Mouse (Mus musculus) limb, embryonic 12.5 days (tissue): ENCODE data around the gene Tfpt. TPM values are rescaled to one million over a fixed set of nuclear protein-coding genes. Genes with fewer than 3 reads are reported as not detected.
A peak's percentile ranks its signal among the peaks of the same experiment; 100 is the strongest.

ENCODE experiments used
- ATAC-seq: fragments of 200-750 bp; cut with Nextera tagmentation; 2 replicates; pipeline ENCODE4 v1.8.0; 2017; ENCODE audit warnings: low read depth, moderate TSS enrichment; ENCODE audit not compliant: insufficient number of reproducible peaks, insufficient read depth, low FRiP score, low TSS enrichment
- H3K27ac ChIP-seq: fragments of 300-500 bp; sonication (generic); 2 replicates; pipeline ENCODE4 v1.5.1; 2016; ENCODE audit warnings: mild to moderate bottlenecking, moderate library complexity
- H3K27me3 ChIP-seq: fragments of 300-500 bp; sonication (generic); 2 replicates; pipeline ENCODE4 v1.6.1; 2016; ENCODE audit warnings: mild to moderate bottlenecking, moderate library complexity
- H3K36me3 ChIP-seq: fragments of 300-500 bp; sonication (generic); 2 replicates; pipeline ENCODE4 v1.6.1; 2016; ENCODE audit warnings: mild to moderate bottlenecking, moderate library complexity
- H3K4me1 ChIP-seq: fragments of 300-500 bp; sonication (generic); replicated peaks from 2 replicates; pipeline ENCODE4 v1.6.1; 2016
- H3K4me2 ChIP-seq: fragments of 300-500 bp; sonication (generic); 2 replicates; pipeline ENCODE4 v1.6.1; 2016; ENCODE audit warnings: mild to moderate bottlenecking, moderate library complexity
- H3K4me3 ChIP-seq: fragments of 300-500 bp; sonication (generic); replicated peaks from 2 replicates; pipeline ENCODE4 v1.5.1; 2016; ENCODE audit warnings: mild to moderate bottlenecking
- H3K9ac ChIP-seq: fragments of 300-500 bp; sonication (generic); replicated peaks from 2 replicates; pipeline ENCODE4 v1.6.1; 2016; ENCODE audit warnings: mild to moderate bottlenecking, moderate library complexity
- H3K9me3 ChIP-seq: fragments of 300-500 bp; sonication (generic); 2 replicates; pipeline ENCODE4 v1.6.1; 2016; ENCODE audit warnings: mild to moderate bottlenecking, moderate library complexity
- WGBS: fragments of 180-500 bp; shearing (Covaris S2); methylation state at CpG from one replicate; pipeline ENCODE4 v1.1.7; 2016; 5-methylcytosine and 5-hydroxymethylcytosine counted together
- polyA plus RNA-seq: library from polyadenylated mRNA; unstranded; fragments of >200 nt; fragmentation: Nextera tagmentation; extraction: Ambion mirVana; gene quantifications from 2 replicates; pipeline ENCODE4 v1.2.1, GENCODE M21; 2016

The Tfpt gene
- polyA plus RNA-seq, 1 experiment from 2014 or later = 36.5 TPM

DNA sequence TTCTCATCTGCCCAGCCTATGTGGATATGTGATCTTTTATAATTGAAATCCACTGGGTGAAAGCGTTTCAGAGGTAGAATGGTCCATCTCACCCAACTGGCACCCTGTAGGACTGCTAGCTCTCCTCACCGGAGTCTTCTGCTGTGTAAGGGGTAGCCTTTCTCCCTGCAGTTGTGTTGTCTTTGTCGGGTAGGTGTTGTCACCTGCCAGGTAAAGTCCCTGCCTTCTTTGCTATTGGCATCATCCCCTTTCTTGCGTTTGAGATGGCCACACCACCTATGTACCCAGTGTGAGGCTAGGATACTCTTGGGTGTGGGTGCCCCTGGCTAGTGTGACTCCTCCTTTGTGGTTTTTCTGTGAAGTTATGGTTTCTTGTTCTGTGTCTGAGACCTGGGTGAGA is 16.9 kb upstream of the Tfpt start:
- Histone ChIP-seq H3K27ac (no peak overlapping the region), H3K4me1 (peaks cover 30% of the 10 kb centered on the region), H3K4me3 (peak overlapping the region; percentile 98), H3K9me3 (no peaks in the 10 kb centered on the region), H3K9ac (peak overlapping the region; percentile 100), H3K27me3 (no peaks in the 10 kb centered on the region), H3K4me2 (peak overlapping the region; percentile 94), H3K36me3 (peaks cover 45% of the 10 kb centered on the region)
- 68% methylated on average over 4 of the region's 4 CpGs for WGBS
- ATAC-seq = no peak

DNA sequence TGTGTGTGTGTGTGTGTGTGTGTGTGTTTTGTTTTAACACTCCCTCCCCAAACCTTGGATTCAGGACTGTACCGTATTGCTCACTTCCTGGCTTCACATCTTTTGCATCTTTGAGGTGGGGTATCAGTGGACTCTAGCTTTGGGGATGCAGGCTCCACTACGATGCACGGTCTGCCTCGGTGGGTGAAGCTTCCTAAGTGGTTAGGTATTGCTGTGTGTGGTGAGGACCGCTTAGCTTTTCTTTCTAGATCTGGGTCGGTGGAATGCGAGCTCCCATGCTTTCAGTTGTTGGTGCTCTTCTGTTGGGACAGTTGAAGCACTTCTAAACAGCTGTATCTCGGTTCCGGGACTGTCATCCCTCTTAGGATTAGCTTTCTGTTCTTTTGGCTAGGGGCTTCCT is 16.5 kb upstream of the Tfpt start:
- peak overlapping the region; percentile 100 for H3K9ac ChIP-seq
- ATAC-seq = no peak
- H3K27me3 ChIP-seq = no peaks in the 10 kb centered on the region
- WGBS = 17% methylated on average over 9 of the region's 9 CpGs
- peak overlapping the region; percentile 98 for H3K4me3 ChIP-seq
- no peak overlapping the region for H3K27ac ChIP-seq
- H3K4me2 ChIP-seq = peak overlapping the region; percentile 94
- H3K9me3 ChIP-seq = no peaks in the 10 kb centered on the region
- H3K4me1 ChIP-seq = peaks cover 30% of the 10 kb centered on the region
- H3K36me3 ChIP-seq = peaks cover 45% of the 10 kb centered on the region

DNA sequence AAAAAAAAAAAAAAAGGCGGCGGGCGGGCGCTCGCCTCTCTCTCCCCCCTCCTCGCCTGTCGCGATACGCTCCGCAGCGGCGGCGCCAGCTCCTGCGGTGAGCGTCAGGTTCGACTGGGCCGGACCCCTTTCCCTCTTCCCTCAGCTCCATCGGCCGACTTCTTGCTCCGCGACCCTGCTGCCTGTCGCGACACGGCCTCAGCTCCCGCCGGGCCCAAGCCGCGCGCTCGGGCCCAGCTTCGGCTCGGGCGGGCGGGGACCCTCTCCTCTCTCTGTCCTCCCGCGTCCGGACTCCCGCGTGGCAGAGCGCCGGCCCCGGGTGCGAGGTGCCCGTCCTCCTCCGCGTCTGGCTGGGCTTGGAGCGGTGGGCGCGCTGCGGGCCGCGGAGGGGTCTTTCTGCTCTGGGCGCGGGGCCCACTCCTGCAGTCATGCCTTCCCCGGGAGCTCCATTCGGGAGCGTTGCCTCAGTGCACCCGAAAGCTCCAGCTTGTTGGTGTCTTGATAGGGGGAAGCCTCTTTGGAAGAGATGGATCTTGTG is 15.8 kb upstream of the Tfpt start:
- peaks cover 30% of the 10 kb centered on the region for H3K4me1 ChIP-seq
- peaks cover 45% of the 10 kb centered on the region for H3K36me3 ChIP-seq
- peak overlapping the region; percentile 100 for H3K9ac ChIP-seq
- H3K4me3 ChIP-seq = peak overlapping the region; percentile 98
- WGBS = under 1% methylated on average over 52 of the region's 58 CpGs
- no peaks in the 10 kb centered on the region for H3K27me3 ChIP-seq
- H3K27ac ChIP-seq = peak overlapping the region; percentile 96
- no peaks in the 10 kb centered on the region for H3K9me3 ChIP-seq
- peak overlapping the region; percentile 94 for H3K4me2 ChIP-seq
- ATAC-seq = no peak

DNA sequence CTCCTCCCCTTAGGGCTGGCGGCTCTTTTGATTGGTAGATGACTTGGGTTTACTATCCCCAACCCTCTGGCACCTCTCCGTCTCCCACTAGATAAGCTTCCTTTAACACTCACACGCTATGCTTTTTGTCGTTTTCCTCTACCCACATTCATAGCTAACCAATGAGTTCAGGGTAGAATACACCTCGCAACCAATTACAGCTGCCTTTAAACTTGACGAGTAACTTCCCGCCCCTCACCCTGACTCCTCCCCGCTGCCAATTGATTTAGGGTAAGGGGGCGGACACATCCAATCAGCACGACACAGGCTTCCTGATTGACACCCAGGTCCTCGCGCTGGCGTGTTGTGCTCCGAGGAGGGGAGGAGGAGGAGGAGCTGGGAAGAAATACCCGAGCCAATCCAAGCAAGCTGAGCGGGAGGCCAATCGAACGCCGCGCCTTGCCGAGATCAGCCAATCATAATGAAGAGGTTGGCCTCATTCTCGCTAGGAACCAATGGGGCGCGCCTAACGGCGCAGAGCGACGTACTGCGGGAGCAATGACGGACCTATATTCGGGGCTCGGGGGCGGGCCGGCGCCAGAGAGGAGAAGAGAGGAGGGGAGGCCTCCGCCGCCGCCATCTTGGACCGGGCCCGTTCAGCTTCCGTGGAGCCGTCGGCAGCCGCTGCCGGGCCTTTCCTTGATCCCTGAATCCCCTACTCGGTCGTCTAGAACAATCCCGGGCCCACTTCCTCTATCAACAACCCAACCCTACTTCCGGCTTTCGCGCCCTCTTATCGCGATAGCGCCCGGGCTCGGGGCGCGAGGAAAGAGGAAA is 15.2 kb upstream of the Tfpt start, which contains the start of gene Cnot3:
Cnot3 (plus strand) TSS at position 597 of the 816 bp plus-strand sequence.
- under 1% methylated on average over 56 of the region's 58 CpGs for WGBS
- H3K9ac ChIP-seq = peak within 1 kb of the TSS; percentile 100
- H3K36me3 ChIP-seq = peaks cover 45% of the 10 kb centered on the region
- H3K4me1 ChIP-seq = peaks cover 30% of the 10 kb centered on the region
- ATAC-seq = peak; percentile 99
- H3K9me3 ChIP-seq = no peaks in the 10 kb centered on the region
- H3K27me3 ChIP-seq = no peaks in the 10 kb centered on the region
- H3K4me2 ChIP-seq = peak within 1 kb of the TSS; percentile 94
- H3K4me3 ChIP-seq = peak within 1 kb of the TSS; percentile 98
- H3K27ac ChIP-seq = peak within 1 kb of the TSS; percentile 96

DNA sequence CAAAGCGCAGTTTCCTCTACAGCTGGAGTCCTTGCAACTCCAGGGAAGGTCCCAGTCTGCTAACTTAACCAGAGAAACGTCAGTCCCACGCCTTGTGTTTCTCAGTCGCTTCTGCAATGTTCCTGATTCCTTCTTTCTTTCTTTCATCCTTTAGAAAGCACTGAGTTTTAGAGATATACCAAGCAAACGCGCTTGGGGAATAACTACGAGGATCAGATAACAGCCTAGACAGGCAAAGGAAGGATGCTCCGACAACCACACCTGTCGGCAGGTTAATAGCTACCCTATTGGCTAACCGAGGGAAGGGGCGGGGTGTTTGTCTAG is 14.6 kb upstream of the Tfpt start:
- Histone ChIP-seq H3K9ac (no peak overlapping the region), H3K27ac (peak overlapping the region; percentile 20; the same call in 1 of the 2 replicates), H3K4me1 (peaks cover 30% of the 10 kb centered on the region), H3K4me2 (peak overlapping the region; percentile 64), H3K4me3 (peak overlapping the region; percentile 98), H3K9me3 (no peaks in the 10 kb centered on the region), H3K27me3 (no peaks in the 10 kb centered on the region), H3K36me3 (peaks cover 46% of the 10 kb centered on the region)
- WGBS = under 1% methylated on average over 11 of the region's 11 CpGs
- ATAC-seq = no peak

DNA sequence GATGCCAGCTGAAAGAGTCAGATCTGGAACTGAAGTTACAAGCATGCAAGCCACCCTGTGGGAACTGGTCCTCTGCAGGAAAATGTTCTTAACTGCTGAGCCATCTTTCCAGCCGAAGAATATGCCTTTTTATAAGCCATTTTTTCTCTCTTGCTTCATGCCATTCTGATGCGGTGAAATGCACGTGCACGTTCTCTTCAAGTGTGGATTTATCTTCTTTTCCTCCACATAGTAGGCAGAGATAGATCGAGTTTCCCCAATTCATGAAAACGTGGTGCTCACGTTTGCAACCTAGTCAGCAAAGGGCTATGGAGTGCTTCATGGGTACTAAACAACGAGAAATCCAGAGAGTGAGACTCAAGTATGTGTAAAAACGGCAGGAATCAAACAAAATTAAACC is 14.1 kb upstream of the Tfpt start:
- peak overlapping the region; percentile 64 for H3K4me2 ChIP-seq
- H3K27ac ChIP-seq = 0 out of 2 replicates have a peak overlapping the region, but pooled peaks have one; percentile 20
- peak overlapping the region; percentile 98 for H3K4me3 ChIP-seq
- no peak for ATAC-seq
- WGBS = 22% methylated on average over 9 of the region's 9 CpGs
- peaks cover 28% of the 10 kb centered on the region for H3K4me1 ChIP-seq
- peaks cover 51% of the 10 kb centered on the region for H3K36me3 ChIP-seq
- no peaks in the 10 kb centered on the region for H3K9me3 ChIP-seq
- no peaks in the 10 kb centered on the region for H3K27me3 ChIP-seq
- H3K9ac ChIP-seq = no peak overlapping the region

DNA sequence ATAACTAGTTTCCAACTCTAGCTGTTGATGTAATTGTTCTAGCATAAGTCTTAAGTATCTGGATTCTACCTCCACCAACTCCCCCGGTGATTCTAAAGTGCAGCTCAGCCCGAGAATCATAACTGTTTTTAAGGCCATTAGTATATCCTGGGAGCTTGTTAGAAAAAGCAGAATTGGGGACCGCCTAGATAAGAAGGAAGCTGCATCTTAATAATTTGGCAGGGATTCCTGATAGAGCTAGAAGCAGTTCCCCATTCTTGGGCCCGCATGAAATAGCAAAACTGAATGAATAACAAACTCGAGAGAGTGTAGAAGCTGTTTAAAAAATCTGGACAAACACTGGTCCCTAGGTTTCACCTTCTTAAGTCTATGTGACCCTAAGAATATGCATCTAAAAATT is 13.7 kb upstream of the Tfpt start:
- Histone ChIP-seq H3K36me3 (peaks cover 52% of the 10 kb centered on the region), H3K4me2 (0 out of 2 replicates have a peak overlapping the region, but pooled peaks have one; percentile 64), H3K9me3 (no peaks in the 10 kb centered on the region), H3K9ac (no peak overlapping the region), H3K4me3 (peak overlapping the region; percentile 98; the same call in 1 of the 2 replicates), H3K27ac (no peak overlapping the region), H3K27me3 (no peaks in the 10 kb centered on the region), H3K4me1 (peaks cover 24% of the 10 kb centered on the region)
- 70% methylated on average over 5 of the region's 5 CpGs for WGBS
- ATAC-seq = no peak

DNA sequence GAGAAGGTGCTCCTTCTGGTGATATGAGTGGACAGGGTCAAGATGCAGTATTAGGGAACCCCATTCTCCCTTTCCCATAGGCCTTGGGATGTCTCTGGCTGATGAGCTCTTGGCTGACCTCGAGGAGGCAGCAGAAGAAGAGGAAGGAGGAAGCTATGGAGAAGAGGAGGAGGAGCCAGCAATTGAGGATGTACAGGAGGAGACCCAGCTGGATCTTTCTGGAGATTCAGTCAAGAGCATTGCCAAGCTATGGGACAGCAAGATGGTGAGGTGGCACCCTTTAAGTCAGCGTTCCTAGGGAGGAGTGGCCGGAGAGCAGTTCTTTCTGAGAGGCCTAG is 718 bp upstream of the Tfpt start:
- 61% methylated on average over 3 of the region's 3 CpGs for WGBS

DNA sequence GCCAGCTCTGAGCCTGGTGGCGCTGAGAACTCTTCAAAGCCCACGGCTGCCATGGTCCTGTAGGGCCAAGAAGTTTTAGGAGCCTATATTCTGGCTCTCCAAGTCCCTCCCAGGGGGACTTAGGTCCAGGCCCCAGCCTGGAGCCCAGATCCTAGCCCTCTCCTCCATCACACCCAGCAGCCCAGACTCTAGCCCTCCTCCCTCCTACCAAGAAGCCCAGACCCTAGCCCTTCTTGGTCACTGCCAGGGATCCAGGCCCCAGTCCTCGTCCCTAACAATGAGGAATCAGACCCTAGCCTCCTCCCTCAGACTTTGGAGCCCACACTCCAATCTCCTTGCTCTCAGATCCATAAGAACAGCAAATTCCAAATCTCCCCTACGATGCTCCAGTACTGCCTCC is 699 bp downstream of the Tfpt start:
- Histone ChIP-seq H3K27me3 (no peaks in the 10 kb centered on the region), H3K4me1 (peaks cover 21% of the 10 kb centered on the region), H3K9me3 (no peaks in the 10 kb centered on the region), H3K4me3 (peak overlapping the region; percentile 65), H3K36me3 (peaks cover 51% of the 10 kb centered on the region), H3K4me2 (peak overlapping the region; percentile 97), H3K9ac (peak overlapping the region; percentile 75), H3K27ac (peak overlapping the region; percentile 77; the same call in 1 of the 2 replicates)
- peak; percentile 64 for ATAC-seq
- 32% methylated on average over 4 of the region's 4 CpGs for WGBS

More for the DNA sequence above, 718 bp upstream of the Tfpt start:
- Histone ChIP-seq H3K27me3 (no peaks in the 10 kb centered on the region), H3K9me3 (no peaks in the 10 kb centered on the region), H3K4me3 (peak overlapping the region; percentile 65), H3K4me1 (peaks cover 21% of the 10 kb centered on the region), H3K36me3 (peaks cover 53% of the 10 kb centered on the region), H3K9ac (peak overlapping the region; percentile 75), H3K27ac (no peak overlapping the region), H3K4me2 (peak overlapping the region; percentile 95)
- peak; percentile 8; the same call in 1 of the 2 replicates for ATAC-seq

DNA sequence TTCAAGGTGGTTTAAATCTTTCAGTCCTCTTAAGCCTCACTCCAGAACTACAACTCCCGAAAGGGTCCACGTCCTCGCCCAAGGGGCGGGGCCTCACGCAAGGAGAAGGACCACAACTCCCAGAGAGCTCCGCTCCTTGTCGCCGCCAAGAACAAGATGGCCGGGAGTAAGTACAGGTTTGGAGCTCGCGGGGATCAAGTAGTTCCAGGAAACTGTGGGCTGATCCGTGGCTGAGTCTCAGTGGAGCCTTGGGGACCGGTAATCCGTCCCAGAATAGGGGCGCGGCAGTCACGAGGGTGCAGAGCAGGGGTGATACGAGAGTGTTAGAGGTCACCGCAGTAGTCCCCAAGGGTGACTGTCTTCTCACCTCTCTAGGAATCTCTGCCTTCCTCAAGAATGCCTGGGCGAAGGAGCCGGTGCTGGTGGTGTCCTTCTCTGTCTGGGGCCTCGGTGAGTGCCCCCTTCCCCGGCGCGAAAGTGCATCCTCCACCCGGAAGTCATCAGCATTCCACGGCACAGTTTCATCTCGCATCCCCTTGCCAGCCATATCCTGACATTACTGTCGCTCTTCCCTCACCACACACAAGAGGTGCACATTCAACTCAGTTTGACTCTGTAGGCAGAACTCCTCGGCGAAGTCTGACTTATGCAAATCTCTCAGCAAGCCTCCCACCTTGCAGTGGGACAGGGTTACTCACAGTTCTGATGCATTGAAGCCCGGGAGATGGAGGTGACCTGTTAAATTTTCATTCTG is 12.3 kb downstream of the Tfpt start, which contains the start of gene Ndufa3:
Ndufa3 (plus strand) TSS at position 132 of the 754 bp plus-strand sequence.
- H3K9ac ChIP-seq = peak within 1 kb of the TSS; percentile 87
- peak; percentile 93 for ATAC-seq
- WGBS = under 1% methylated on average over 32 of the region's 32 CpGs
- H3K4me2 ChIP-seq = peak within 1 kb of the TSS; percentile 87
- no peaks in the 10 kb centered on the region for H3K27me3 ChIP-seq
- H3K4me3 ChIP-seq = peak within 1 kb of the TSS; percentile 78
- peak within 1 kb of the TSS; percentile 69 for H3K27ac ChIP-seq
- peaks cover 7% of the 10 kb centered on the region for H3K4me1 ChIP-seq
- peaks cover 38% of the 10 kb centered on the region for H3K36me3 ChIP-seq
- no peaks in the 10 kb centered on the region for H3K9me3 ChIP-seq
